Mouse (Mus musculus) c-Kit-negative CD71-positive TER-119-positive erythroid progenitor cells, embryonic 14.5 days (primary cell): ENCODE measurements around the gene Cyp2e1.
"Not testable (repeated sequence)": the region's sequence is repeated elsewhere in the genome, so short reads cannot be mapped to it uniquely, and the experiment has no call there.

ENCODE experiments used
- DNase-seq: peaks from one replicate; pipeline ENCODE4 v3.0.0-alpha.2; 2013; ENCODE audit warnings: low read depth, low spot score

Cyp2e1 gene

DNA sequence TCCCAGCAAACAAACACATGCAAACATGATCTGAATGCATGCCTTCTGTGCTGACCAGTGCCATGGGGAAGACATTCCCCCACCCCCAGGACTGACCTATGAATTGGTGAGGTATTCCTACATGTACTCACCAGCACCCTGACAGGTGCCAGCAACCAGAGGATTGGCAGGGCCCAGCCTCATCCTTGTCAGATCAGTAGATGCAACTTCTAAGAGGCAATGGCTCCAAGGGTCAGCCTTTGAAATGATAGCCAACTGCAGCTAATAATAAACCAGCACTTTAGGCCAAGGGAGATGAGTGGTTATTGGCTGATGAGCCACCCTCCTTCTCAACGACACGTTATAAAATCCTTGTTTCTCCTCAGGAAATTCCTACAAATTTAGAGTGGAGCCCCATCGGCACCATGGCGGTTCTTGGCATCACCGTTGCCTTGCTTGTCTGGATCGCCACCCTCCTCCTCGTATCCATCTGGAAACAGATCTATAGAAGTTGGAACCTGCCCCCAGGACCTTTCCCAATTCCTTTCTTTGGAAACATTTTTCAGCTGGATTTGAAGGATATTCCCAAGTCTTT is at the start of gene Cyp2e1:
TSS of gene Cyp2e1 (plus strand) at position 293 of the 574 bp plus-strand sequence.
- DNase-seq, result no peak

DNA sequence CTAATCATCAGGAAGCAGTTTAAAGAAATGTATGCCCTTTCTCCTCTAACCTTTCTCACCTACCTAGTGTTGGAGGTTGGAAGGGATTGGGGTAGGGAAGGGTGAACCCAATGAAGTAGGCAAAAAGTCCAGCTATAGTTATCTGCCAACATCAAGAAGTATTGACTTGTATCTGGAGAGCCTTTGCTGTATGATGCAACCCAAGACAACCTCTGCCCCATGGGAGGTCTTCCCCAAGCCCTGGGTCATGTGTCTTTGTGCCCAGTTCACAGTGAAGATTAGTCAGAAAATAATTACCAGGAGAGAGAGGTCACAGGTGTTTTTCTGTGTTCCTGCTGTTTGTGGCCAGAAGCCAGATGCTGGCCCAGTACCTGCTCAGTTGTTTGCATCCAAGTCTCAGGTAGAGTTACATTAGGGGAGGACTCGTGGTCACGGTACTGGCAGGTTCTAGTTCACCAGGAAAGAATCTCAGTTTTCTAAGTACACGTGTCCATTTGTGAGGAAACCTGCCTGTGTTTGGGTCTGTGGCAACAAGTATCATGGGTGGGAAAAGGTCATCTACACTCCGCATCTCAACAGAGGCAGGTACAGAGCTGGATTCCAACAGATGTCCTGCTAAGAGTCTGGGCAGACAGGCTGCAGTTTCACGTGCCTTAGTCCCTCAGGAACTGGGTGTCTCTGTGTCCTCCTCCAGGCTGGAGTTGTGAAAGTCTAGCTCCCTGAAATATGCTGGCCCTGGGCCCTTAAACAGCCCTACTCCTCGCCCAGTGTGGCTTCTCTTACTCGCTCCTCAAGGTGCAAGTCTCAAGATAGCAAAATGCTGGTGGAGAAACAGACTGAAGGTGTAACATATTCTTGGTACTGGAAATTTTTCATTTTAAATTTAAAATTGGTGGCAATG is 46.1 kb upstream of the Cyp2e1 start:
- no peak for DNase-seq

GRCm38 (mm10) chr7:140721095-140721494 is 42.4 kb upstream of the Cyp2e1 start:
- DNase-seq, result no peak

DNA sequence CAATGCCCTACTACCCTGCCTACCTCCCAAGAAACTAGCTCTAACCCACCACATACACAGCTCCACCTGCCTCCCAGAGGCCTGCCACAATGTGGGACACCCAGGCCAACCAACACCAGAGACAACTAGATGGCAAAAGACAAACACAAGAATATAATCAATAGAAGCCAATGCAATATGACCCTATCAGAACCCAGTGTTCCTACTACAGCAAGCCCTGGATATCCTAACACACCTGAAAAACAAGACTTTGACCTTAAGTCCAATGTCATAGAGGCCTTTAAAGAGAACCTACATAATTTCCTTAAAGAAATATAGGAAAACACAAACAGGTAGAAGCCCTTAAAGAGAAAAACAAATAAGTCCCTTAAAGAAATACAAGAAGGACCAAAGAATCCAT is 38.0 kb upstream of the Cyp2e1 start:
- DNase-seq, result no peak

DNA sequence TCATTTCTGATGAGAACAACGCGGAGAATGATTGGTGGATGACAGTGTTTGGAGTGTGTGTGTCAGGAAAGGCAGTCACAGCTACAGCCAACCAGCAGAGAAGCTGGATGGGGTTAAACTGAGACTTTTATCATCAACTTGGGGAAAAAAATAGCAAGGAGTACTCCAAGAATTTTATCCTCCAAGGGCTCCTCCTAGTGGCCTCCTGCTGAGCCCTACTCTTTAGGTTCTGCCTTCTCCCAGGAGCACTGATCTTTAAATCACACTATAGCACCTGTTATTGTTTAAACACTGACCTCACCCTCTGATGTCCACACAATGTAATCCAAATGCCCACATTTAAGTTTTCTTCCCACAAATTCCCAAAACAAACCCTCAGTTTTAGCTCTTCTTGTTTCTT is 30.4 kb upstream of the Cyp2e1 start:
- DNase-seq, result no peak

- DNase-seq, result no peak
Observed at GRCm38 (mm10) chr7:140747402-140747801, 16.1 kb upstream of the Cyp2e1 start.

- no peak for DNase-seq
Observed at GRCm38 (mm10) chr7:140748116-140748826, 15.3 kb upstream of the Cyp2e1 start.

GRCm38 (mm10) chr7:140748827-140749160 is 14.7 kb upstream of the Cyp2e1 start:
- no peak for DNase-seq

GRCm38 (mm10) chr7:140754556-140754955 is 9.0 kb upstream of the Cyp2e1 start:
- no peak for DNase-seq

- no peak for DNase-seq
Observed at GRCm38 (mm10) chr7:140756151-140756854, 7.2 kb upstream of the Cyp2e1 start.

DNA sequence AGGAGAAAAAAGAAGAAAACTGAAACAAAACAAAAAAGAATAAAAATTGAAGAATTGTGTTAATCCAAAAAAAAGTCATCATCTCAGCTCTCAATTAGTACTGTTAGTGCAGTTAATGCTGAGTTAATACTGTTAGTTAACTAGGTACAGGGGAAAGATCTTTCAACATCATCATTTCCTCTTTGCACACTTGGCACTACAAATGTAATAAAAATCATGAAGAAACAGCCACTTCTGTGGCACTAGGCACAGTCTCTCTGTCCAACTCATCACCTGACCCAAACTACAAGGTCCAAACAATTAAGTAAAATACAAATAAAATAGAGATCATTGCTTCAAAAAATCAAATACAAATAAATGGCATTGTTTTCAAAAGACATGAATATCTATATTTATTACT is 2.9 kb upstream of the Cyp2e1 start:
- no peak for DNase-seq

DNA sequence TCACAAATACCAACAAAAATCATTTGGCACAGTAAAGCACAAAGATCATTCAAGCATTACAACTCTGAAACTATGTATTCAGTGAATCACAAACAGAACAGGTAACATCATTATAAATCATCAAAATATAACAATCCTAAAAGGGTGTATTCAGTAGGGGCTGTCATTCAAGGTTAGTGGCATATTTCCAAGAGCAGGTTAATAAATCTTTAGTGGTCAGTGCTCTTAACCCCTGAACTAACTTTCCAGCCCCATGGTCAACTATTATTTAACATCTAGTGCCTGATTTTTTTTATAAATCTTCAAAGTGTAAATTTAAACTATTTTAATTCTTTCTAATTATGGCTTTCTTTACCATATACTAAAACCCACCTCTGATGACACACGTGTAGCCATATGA is 1.9 kb downstream of the Cyp2e1 start:
- DNase-seq, result not testable (repeated sequence)

GRCm38 (mm10) chr7:140765888-140766739 is 2.6 kb downstream of the Cyp2e1 start:
- no peak for DNase-seq

DNA sequence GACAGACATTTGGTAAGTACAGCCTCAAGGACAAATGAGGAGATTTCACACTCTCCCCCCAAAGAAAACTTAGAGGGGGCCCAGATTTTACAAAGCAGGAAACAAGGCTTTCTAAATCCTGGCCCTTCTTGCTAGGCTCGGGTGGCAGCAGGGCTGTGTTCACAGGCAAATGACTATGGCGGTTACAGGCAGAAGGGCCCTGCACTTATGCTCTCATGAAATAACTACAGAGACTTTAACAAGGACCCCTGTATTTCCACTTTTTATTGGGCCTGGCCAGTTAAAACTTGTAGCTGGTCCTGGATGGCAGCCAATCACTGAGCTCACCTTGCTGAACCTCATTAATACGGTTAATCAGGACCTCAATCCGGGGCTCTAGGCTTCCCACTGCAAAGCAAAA is 17.0 kb downstream of the Cyp2e1 start:
- no peak for DNase-seq

- no peak for DNase-seq
Observed at GRCm38 (mm10) chr7:140787406-140788052, 24.0 kb downstream of the Cyp2e1 start, which contains the start of gene Syce1. TSS of gene Syce1 (minus strand) at chr7:140787852.

GRCm38 (mm10) chr7:140788053-140788435 is 24.5 kb downstream of the Cyp2e1 start:
- no peak for DNase-seq

- DNase-seq, result no peak
Observed at GRCm38 (mm10) chr7:140793541-140793940, 30.0 kb downstream of the Cyp2e1 start.

- no peak for DNase-seq
Observed at GRCm38 (mm10) chr7:140797619-140798018, 34.1 kb downstream of the Cyp2e1 start.

DNA sequence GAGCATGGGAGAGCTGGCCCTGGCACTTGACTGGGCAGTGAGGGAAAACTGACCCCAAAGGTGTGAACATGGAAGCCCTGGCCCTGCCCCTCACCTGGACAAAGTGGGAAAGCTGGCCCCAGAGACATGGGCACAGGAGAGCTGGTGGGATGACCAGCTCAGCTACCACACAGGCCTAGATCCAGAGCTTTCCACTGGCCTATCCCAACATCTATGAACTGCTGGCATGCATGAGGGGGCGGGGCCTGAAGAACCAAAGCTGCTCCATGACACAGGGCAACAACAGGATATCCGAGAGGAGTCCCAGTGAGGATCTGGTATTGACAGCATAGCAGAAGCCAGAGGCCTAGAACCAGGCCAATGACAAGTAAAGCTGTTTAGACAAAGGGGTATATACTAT is 34.7 kb downstream of the Cyp2e1 start:
- DNase-seq, result no peak

GRCm38 (mm10) chr7:140802629-140803028 is 39.1 kb downstream of the Cyp2e1 start:
- no peak for DNase-seq
